Mouse (Mus musculus) E14TG2a.4 (cell line): ENCODE measurements around the gene Pip4k2a.

Experiments used
- CTCF ChIP-seq: conservative IDR thresholded peaks from 2 replicates; pipeline ENCODE4 v1.5.1; 2014; ENCODE audit warnings: low read length
- POU5F1 ChIP-seq: IDR thresholded peaks from 2 replicates; pipeline ENCODE4 v1.6.1; 2014; ENCODE audit warnings: low read length, borderline replicate concordance

- no peak for TF ChIP-seq CTCF
- no peak for TF ChIP-seq POU5F1
These were observed 1.5 kb upstream of the Pip4k2a start for GRCm38 (mm10) chr2:18999395-18999794.
